Mouse (Mus musculus): ENCODE measurements around the gene Pde7b. TPM values are rescaled to one million over a fixed set of nuclear protein-coding genes. Genes with fewer than 3 reads are reported as not detected.

Pde7b gene
- polyA plus RNA-seq, 1 experiment: 9.5 TPM

GRCm38 (mm10) chr10:20398224-20398623, 326.7 kb downstream of the Pde7b start:
- no peak overlapping the region for H3K27ac ChIP-seq (ENCODE audit: insufficient read depth, low read depth, low read length)
- TF ChIP-seq POLR2A (IDR thresholded peaks at IDR 0.05; ENCODE audit: low read depth, low read length): no peak
- TF ChIP-seq CTCF (conservative IDR thresholded peaks at IDR 0.05; ENCODE audit: insufficient read depth, insufficient read length, low read depth, low read length): no peak
- 78% methylated on average over 6 of the region's 6 CpGs for whole genome bisulfite sequencing
- DNase-seq: no peak
- no peaks in the 10 kb centered on the region for H3K4me1 ChIP-seq (ENCODE audit: control insufficient read depth, insufficient read depth, low read length)
- no peaks in the 10 kb centered on the region for H3K27me3 ChIP-seq (replicated peaks; ENCODE audit: control insufficient read depth, insufficient read depth, low read length)
- no peaks in the 10 kb centered on the region for H3K36me3 ChIP-seq (ENCODE audit: control insufficient read depth, insufficient read depth, low read length)
- no peak overlapping the region for H3K4me3 ChIP-seq (ENCODE audit: insufficient read depth, low read depth, low read length)

GRCm38 (mm10) chr10:20395778-20396177, 329.1 kb downstream of the Pde7b start:
- no peak for DNase-seq
- Histone ChIP-seq H3K27me3 (replicated peaks; ENCODE audit: control insufficient read depth, insufficient read depth, low read length) (no peaks in the 10 kb centered on the region), H3K36me3 (ENCODE audit: control insufficient read depth, insufficient read depth, low read length) (no peaks in the 10 kb centered on the region), H3K27ac (ENCODE audit: insufficient read depth, low read depth, low read length) (no peak overlapping the region), H3K4me3 (ENCODE audit: insufficient read depth, low read depth, low read length) (no peak overlapping the region), H3K4me1 (ENCODE audit: control insufficient read depth, insufficient read depth, low read length) (no peaks in the 10 kb centered on the region)
- TF ChIP-seq POLR2A (IDR thresholded peaks at IDR 0.05; ENCODE audit: low read depth, low read length) (no peak), CTCF (conservative IDR thresholded peaks at IDR 0.05; ENCODE audit: insufficient read depth, insufficient read length, low read depth, low read length) (no peak)
- WGBS: 97% methylated on average over 3 of the region's 3 CpGs

- DNase-seq: no peak
- Histone ChIP-seq H3K36me3 (ENCODE audit: control insufficient read depth, insufficient read depth, low read length) (no peaks in the 10 kb centered on the region), H3K27ac (ENCODE audit: insufficient read depth, low read depth, low read length) (no peak overlapping the region), H3K27me3 (replicated peaks; ENCODE audit: control insufficient read depth, insufficient read depth, low read length) (no peaks in the 10 kb centered on the region), H3K4me1 (ENCODE audit: control insufficient read depth, insufficient read depth, low read length) (no peaks in the 10 kb centered on the region), H3K4me3 (ENCODE audit: insufficient read depth, low read depth, low read length) (no peak overlapping the region)
- WGBS: 55% methylated on average over 5 of the region's 5 CpGs
- TF ChIP-seq POLR2A (IDR thresholded peaks at IDR 0.05; ENCODE audit: low read depth, low read length) (no peak), CTCF (conservative IDR thresholded peaks at IDR 0.05; ENCODE audit: insufficient read depth, insufficient read length, low read depth, low read length) (no peak)
Measured at GRCm38 (mm10) chr10:20394815-20395214, 330.1 kb downstream of the Pde7b start.

GRCm38 (mm10) chr10:20390568-20390967, 334.3 kb downstream of the Pde7b start:
- Histone ChIP-seq H3K27ac (ENCODE audit: insufficient read depth, low read depth, low read length) (no peak overlapping the region), H3K27me3 (replicated peaks; ENCODE audit: control insufficient read depth, insufficient read depth, low read length) (no peaks in the 10 kb centered on the region), H3K4me1 (ENCODE audit: control insufficient read depth, insufficient read depth, low read length) (no peaks in the 10 kb centered on the region), H3K36me3 (ENCODE audit: control insufficient read depth, insufficient read depth, low read length) (no peaks in the 10 kb centered on the region), H3K4me3 (ENCODE audit: insufficient read depth, low read depth, low read length) (no peak overlapping the region)
- 77% methylated on average over 3 of the region's 3 CpGs for WGBS
- DNase-seq: no peak
- TF ChIP-seq CTCF (conservative IDR thresholded peaks at IDR 0.05; ENCODE audit: insufficient read depth, insufficient read length, low read depth, low read length) (no peak), POLR2A (IDR thresholded peaks at IDR 0.05; ENCODE audit: low read depth, low read length) (no peak)

GRCm38 (mm10) chr10:20382807-20383419, 342.0 kb downstream of the Pde7b start:
- no peak for DNase-seq
- TF ChIP-seq POLR2A (IDR thresholded peaks at IDR 0.05; ENCODE audit: low read depth, low read length): no peak
- no peak for TF ChIP-seq CTCF (conservative IDR thresholded peaks at IDR 0.05; ENCODE audit: insufficient read depth, insufficient read length, low read depth, low read length)
- no peaks in the 10 kb centered on the region; the same call in 1 of the 2 replicates for H3K27me3 ChIP-seq (replicated peaks; ENCODE audit: control insufficient read depth, insufficient read depth, low read length)
- H3K4me1 ChIP-seq (ENCODE audit: control insufficient read depth, insufficient read depth, low read length): no peaks in the 10 kb centered on the region
- no peak overlapping the region for H3K4me3 ChIP-seq (ENCODE audit: insufficient read depth, low read depth, low read length)
- H3K27ac ChIP-seq (ENCODE audit: insufficient read depth, low read depth, low read length): no peak overlapping the region
- no peaks in the 10 kb centered on the region for H3K36me3 ChIP-seq (ENCODE audit: control insufficient read depth, insufficient read depth, low read length)
- 80% methylated on average over 6 of the region's 6 CpGs for WGBS

GRCm38 (mm10) chr10:20381352-20381751, 343.5 kb downstream of the Pde7b start:
- H3K36me3 ChIP-seq (ENCODE audit: control insufficient read depth, insufficient read depth, low read length): no peaks in the 10 kb centered on the region
- no peaks in the 10 kb centered on the region; the same call in 1 of the 2 replicates for H3K27me3 ChIP-seq (replicated peaks; ENCODE audit: control insufficient read depth, insufficient read depth, low read length)
- H3K4me1 ChIP-seq (ENCODE audit: control insufficient read depth, insufficient read depth, low read length): no peaks in the 10 kb centered on the region
- no peak for DNase-seq
- H3K4me3 ChIP-seq (ENCODE audit: insufficient read depth, low read depth, low read length): no peak overlapping the region
- no peak for TF ChIP-seq POLR2A (IDR thresholded peaks at IDR 0.05; ENCODE audit: low read depth, low read length)
- no peak for TF ChIP-seq CTCF (conservative IDR thresholded peaks at IDR 0.05; ENCODE audit: insufficient read depth, insufficient read length, low read depth, low read length)
- WGBS: 79% methylated on average over 3 of the region's 3 CpGs
- H3K27ac ChIP-seq (ENCODE audit: insufficient read depth, low read depth, low read length): no peak overlapping the region

GRCm38 (mm10) chr10:20380798-20381197, 344.1 kb downstream of the Pde7b start:
- Histone ChIP-seq H3K4me3 (ENCODE audit: insufficient read depth, low read depth, low read length) (no peak overlapping the region), H3K27me3 (replicated peaks; ENCODE audit: control insufficient read depth, insufficient read depth, low read length) (no peaks in the 10 kb centered on the region; the same call in 1 of the 2 replicates), H3K36me3 (ENCODE audit: control insufficient read depth, insufficient read depth, low read length) (no peaks in the 10 kb centered on the region), H3K27ac (ENCODE audit: insufficient read depth, low read depth, low read length) (no peak overlapping the region), H3K4me1 (ENCODE audit: control insufficient read depth, insufficient read depth, low read length) (no peaks in the 10 kb centered on the region)
- no peak for TF ChIP-seq POLR2A (IDR thresholded peaks at IDR 0.05; ENCODE audit: low read depth, low read length)
- DNase-seq: no peak
- 85% methylated on average over 3 of the region's 3 CpGs for WGBS
